Mouse (Mus musculus) hindbrain, postnatal 0 days (tissue): ENCODE measurements at regions not wholly inside any gene's neighbourhood (a gene's known extent, or its start where the extent isn't known, plus 50 kb on each side); places are given as distances from the start of the nearest gene placed in this dataset.

ENCODE experiments used
- ATAC-seq: fragments of 200-750 bp; cut with Nextera tagmentation; 2 replicates; pipeline ENCODE4 v1.8.0; 2017; ENCODE audit warnings: mild to moderate bottlenecking, moderate TSS enrichment, moderate library complexity
- DNase-seq: peaks from one replicate; pipeline ENCODE4 v3.0.0-alpha.2; 2015; ENCODE audit warnings: low spot score
- H3K27ac ChIP-seq: fragments of 300-500 bp; sonication (generic); 2 replicates; pipeline ENCODE4 v1.5.1; 2014; ENCODE audit warnings: mild to moderate bottlenecking
- H3K27me3 ChIP-seq: fragments of 300-500 bp; sonication (generic); 2 replicates; pipeline ENCODE4 v1.6.1; 2014; ENCODE audit warnings: low read length, mixed read lengths; ENCODE audit not compliant: insufficient read depth
- H3K36me3 ChIP-seq: fragments of 300-500 bp; sonication (generic); 2 replicates; pipeline ENCODE4 v1.6.1; 2014; ENCODE audit warnings: low read length, mixed read lengths; ENCODE audit not compliant: insufficient read depth
- H3K4me1 ChIP-seq: fragments of 300-500 bp; sonication (generic); 2 replicates; pipeline ENCODE4 v1.6.1; 2014; ENCODE audit warnings: antibody characterized with exemption, low read length, mixed read lengths; ENCODE audit not compliant: insufficient read depth
- H3K4me2 ChIP-seq: fragments of 300-500 bp; sonication (generic); 2 replicates; pipeline ENCODE4 v1.6.1; 2014; ENCODE audit warnings: low read depth, mild to moderate bottlenecking, low read length, moderate library complexity, mixed read lengths
- H3K4me3 ChIP-seq: fragments of 300-500 bp; sonication (generic); 2 replicates; pipeline ENCODE4 v1.5.1; 2014; ENCODE audit warnings: low read length
- H3K9ac ChIP-seq: fragments of 300-500 bp; sonication (generic); replicated peaks from 2 replicates; pipeline ENCODE4 v1.6.1; 2014; ENCODE audit warnings: mild to moderate bottlenecking, low read length, moderate library complexity, mixed read lengths
- H3K9me3 ChIP-seq: fragments of 300-500 bp; sonication (generic); 2 replicates; pipeline ENCODE4 v1.6.1; 2016; ENCODE audit warnings: low read length, mixed read lengths
- CTCF ChIP-seq: IDR thresholded peaks from 2 replicates; pipeline ENCODE4 v1.5.1; 2016; ENCODE audit warnings: antibody characterized with exemption, control low read depth, low read depth
- WGBS: fragments of 180-500 bp; shearing (Covaris S2); extraction: QIAGEN DNeasy Blood & Tissue Kit; methylation state at CpG from one replicate; pipeline ENCODE4 v1.1.7; 2014; 5-methylcytosine and 5-hydroxymethylcytosine counted together

- Histone ChIP-seq H3K36me3 (no peaks in the 10 kb centered on the region), H3K4me1 (no peaks in the 10 kb centered on the region), H3K4me3 (no peak overlapping the region), H3K4me2 (no peak overlapping the region), H3K9ac (no peak overlapping the region), H3K27ac (no peak overlapping the region), H3K9me3 (no peaks in the 10 kb centered on the region), H3K27me3 (no peaks in the 10 kb centered on the region)
- WGBS, result 86% methylated on average over 3 of the region's 3 CpGs
- ATAC-seq, result no peak
- no peak for TF ChIP-seq CTCF
- DNase-seq, result no peak
Measured at GRCm38 (mm10) chr14:33867674-33868073, 55.7 kb upstream of the Gdf10 start.
